Mouse (Mus musculus): Measurements from ENCODE around the gene Pias4.

DNA sequence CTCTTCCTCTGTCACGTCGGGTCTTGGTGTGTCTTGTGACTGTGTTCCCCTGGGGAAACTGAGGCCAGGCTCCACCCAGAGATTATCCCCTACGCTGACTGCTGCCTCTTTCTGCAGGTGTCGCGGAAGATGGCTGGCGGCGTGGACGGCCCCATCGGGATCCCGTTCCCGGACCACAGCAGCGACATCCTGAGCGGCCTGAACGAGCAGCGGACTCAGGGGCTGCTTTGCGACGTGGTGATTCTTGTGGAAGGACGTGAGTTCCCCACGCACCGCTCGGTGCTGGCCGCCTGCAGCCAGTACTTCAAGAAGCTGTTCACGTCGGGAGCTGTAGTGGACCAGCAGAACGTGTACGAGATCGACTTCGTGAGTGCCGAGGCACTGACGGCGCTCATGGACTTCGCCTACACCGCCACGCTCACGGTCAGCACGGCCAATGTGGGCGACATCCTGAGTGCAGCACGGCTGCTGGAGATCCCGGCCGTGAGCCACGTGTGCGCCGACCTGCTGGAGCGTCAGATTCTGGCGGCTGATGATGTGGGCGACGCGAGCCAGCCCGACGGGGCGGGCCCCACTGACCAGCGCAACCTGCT lies 23.8 kb downstream of the Pias4 start:
- no peak for TF ChIP-seq EP300 (IDR thresholded peaks at IDR 0.05; ENCODE audit: insufficient read depth, low read depth, low read length)
- TF ChIP-seq CTCF (IDR thresholded peaks at IDR 0.05; ENCODE audit: low read depth, low read length), result no peak
